Mouse (Mus musculus) limb, embryonic 10.5 days (tissue): ENCODE measurements around the gene Slc30a1. TPM values are rescaled to one million over a fixed set of nuclear protein-coding genes. Genes with fewer than 3 reads are reported as not detected.

ENCODE experiments used
- DNase-seq: peaks from one replicate; pipeline ENCODE4 v3.0.0-alpha.2; 2017; ENCODE audit warnings: low spot score
- H3K27ac ChIP-seq: fragments of 300-500 bp; sonication (generic); 2 replicates; pipeline ENCODE4 v1.5.1; 2016; ENCODE audit warnings: mild to moderate bottlenecking
- H3K27me3 ChIP-seq: fragments of 300-500 bp; sonication (generic); 2 replicates; pipeline ENCODE4 v1.6.1; 2016; ENCODE audit warnings: low read depth, mild to moderate bottlenecking; ENCODE audit not compliant: poor library complexity, severe bottlenecking
- H3K36me3 ChIP-seq: fragments of 300-500 bp; sonication (generic); 2 replicates; pipeline ENCODE4 v1.6.1; 2016; ENCODE audit warnings: mild to moderate bottlenecking, moderate library complexity
- H3K4me1 ChIP-seq: fragments of 300-500 bp; sonication (generic); 2 replicates; pipeline ENCODE4 v1.6.1; 2016
- H3K4me3 ChIP-seq: fragments of 300-500 bp; sonication (generic); 2 replicates; pipeline ENCODE4 v1.5.1; 2016; ENCODE audit warnings: mild to moderate bottlenecking, moderate library complexity
- H3K9me3 ChIP-seq: fragments of 300-500 bp; sonication (generic); replicated peaks from 2 replicates; pipeline ENCODE4 v1.6.1; 2016; ENCODE audit warnings: mild to moderate bottlenecking
- WGBS: fragments of 180-500 bp; shearing (Covaris S2); methylation state at CpG from one replicate; pipeline ENCODE4 v1.1.7; 2016; 5-methylcytosine and 5-hydroxymethylcytosine counted together
- polyA plus RNA-seq: library from polyadenylated mRNA; unstranded; fragments of >200 nt; fragmentation: Nextera tagmentation; extraction: Ambion mirVana; gene quantifications from 2 replicates; pipeline ENCODE4 v1.2.1, GENCODE M21; 2016

The Slc30a1 gene
- polyA plus RNA-seq, 1 experiment from 2014 or later: 1.5 TPM

- no peak for DNase-seq
- Histone ChIP-seq H3K27ac (no peak overlapping the region), H3K4me1 (peaks cover 38% of the 10 kb centered on the region), H3K9me3 (no peaks in the 10 kb centered on the region), H3K27me3 (peaks cover 16% of the 10 kb centered on the region), H3K4me3 (no peak overlapping the region; the same call in 1 of the 2 replicates), H3K36me3 (peaks cover 26% of the 10 kb centered on the region)
- 92% methylated on average over 15 of the region's 15 CpGs for WGBS
Observed at GRCm38 (mm10) chr1:191908906-191909305, 2.3 kb downstream of the Slc30a1 start.

DNA sequence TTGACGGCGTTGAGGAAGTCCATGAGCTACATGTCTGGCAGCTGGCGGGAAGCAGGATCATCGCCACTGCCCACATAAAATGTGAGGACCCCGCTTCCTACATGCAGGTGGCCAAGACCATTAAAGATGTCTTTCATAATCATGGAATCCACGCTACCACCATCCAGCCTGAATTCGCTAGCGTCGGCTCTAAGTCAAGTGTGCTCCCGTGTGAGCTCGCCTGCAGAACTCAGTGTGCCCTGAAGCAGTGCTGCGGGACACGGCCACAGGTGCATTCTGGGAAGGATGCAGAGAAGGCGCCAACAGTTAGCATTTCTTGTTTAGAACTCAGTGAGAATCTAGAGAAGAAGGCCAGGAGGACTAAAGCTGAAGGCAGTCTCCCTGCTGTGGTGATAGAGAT is 2.7 kb downstream of the Slc30a1 start:
- WGBS: 95% methylated on average over 14 of the region's 14 CpGs
- no peak overlapping the region for H3K4me3 ChIP-seq
- peaks cover 26% of the 10 kb centered on the region for H3K36me3 ChIP-seq
- peaks cover 14% of the 10 kb centered on the region for H3K27me3 ChIP-seq
- peaks cover 38% of the 10 kb centered on the region for H3K4me1 ChIP-seq
- H3K9me3 ChIP-seq: no peaks in the 10 kb centered on the region
- no peak overlapping the region for H3K27ac ChIP-seq
- no peak for DNase-seq

DNA sequence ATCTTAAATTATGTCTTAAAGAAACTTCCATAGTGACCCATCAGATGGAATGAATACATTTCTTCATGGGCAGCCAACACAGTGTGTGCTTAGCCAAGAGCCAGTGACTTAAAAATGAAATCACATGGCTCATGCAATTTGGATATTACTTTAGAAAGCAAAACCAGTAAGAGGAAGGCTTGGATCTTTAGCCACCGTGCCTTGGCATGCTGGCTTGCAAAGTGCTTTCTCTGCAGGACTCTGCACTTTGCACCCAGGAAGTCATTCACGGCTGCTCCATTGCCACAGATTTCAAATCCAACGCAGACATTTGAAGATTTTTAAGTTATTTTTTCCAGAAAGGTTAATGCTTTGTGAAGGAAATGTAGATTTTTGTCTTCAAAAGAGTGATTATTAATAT is 4.1 kb downstream of the Slc30a1 start:
- H3K4me1 ChIP-seq: peaks cover 34% of the 10 kb centered on the region
- no peak overlapping the region for H3K4me3 ChIP-seq
- no peaks in the 10 kb centered on the region for H3K9me3 ChIP-seq
- 89% methylated on average over 3 of the region's 3 CpGs for WGBS
- H3K27me3 ChIP-seq: peaks cover under 1% of the 10 kb centered on the region; the same call in 1 of the 2 replicates
- no peak for DNase-seq
- H3K27ac ChIP-seq: no peak overlapping the region
- peaks cover 26% of the 10 kb centered on the region for H3K36me3 ChIP-seq

DNA sequence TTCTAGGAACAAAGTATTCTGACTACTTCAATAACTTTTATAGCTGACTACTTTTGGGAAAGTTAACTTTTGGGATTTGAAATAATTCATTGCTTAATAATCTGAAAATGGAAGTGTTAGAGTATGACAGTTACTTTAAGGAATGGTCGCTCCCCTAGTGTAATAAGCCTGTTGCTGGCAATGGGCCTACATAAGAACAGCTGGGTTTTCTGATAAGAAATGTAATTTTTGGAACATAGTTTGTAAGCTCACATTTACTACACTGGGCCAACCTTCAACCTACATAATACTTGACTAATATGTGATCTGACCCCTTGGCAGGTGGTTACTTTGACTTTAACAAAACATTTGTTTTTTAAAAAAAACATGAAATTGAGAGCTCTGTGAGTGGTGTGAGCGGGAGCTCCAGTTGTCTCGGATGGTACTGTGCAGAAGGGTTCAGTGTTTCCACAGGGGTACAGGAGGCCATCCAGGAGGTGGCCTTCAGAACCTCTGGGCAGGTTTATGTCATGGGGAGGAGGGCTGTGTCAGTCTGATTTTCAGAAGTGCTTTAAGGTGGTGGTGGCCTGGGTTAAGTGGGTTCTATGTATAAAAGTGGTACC is 4.6 kb downstream of the Slc30a1 start:
- DNase-seq: no peak
- Histone ChIP-seq H3K9me3 (no peaks in the 10 kb centered on the region), H3K27ac (no peak overlapping the region), H3K4me1 (peaks cover 29% of the 10 kb centered on the region), H3K36me3 (peaks cover 26% of the 10 kb centered on the region), H3K27me3 (no peaks in the 10 kb centered on the region), H3K4me3 (no peak overlapping the region)
- 94% methylated on average over 3 of the region's 3 CpGs for WGBS

DNA sequence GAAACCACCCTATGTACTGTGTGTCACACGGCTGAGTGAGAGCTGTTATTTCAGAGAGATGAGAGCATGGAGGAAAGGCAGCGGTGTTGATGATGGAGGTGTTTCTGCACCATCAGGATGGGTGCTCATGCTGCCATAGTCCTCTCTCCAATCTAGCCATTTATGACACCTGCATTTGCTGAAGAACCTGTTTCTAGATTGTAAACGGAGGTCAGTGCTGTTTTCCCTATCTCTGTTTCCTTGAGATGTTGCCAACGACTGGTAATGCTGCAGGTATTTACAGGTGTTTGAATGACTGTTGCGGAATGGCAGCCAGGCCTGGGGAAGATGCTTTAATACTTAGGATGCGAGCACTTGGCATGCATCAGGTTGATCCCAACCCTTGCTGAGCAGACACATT is 8.1 kb downstream of the Slc30a1 start:
- H3K27me3 ChIP-seq: no peaks in the 10 kb centered on the region
- no peak overlapping the region for H3K27ac ChIP-seq
- H3K4me3 ChIP-seq: no peak overlapping the region
- peaks cover 13% of the 10 kb centered on the region for H3K36me3 ChIP-seq
- DNase-seq: no peak
- H3K9me3 ChIP-seq: no peaks in the 10 kb centered on the region
- 0 out of 2 replicates have a peak, but pooled peaks cover 4% of the 10 kb centered on the region for H3K4me1 ChIP-seq
- 82% methylated on average over 6 of the region's 6 CpGs for WGBS

DNA sequence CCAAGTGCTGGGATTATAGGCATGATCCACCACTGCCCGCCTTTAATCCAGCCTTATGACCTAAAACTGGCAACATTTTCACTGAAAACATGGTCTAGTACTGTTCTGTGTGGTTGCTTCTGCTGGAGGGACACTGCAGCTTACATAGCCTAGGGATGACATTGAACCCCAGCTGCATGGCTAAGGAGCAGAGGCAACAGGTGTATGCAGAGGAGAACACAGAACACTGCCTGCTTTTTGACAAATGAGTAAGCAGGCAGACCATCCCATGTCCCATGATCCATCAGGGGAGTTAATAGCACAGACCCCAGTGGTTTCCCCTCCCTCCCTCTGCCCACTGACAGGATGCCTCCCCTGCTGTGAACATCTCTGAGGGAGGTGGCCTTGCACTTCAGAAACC is 9.0 kb downstream of the Slc30a1 start:
- no peak overlapping the region for H3K27ac ChIP-seq
- H3K4me3 ChIP-seq: no peak overlapping the region
- no peak for DNase-seq
- H3K36me3 ChIP-seq: 0 out of 2 replicates have a peak, but pooled peaks cover 5% of the 10 kb centered on the region
- WGBS: 78% methylated on average over 1 of the region's 1 CpGs
- H3K9me3 ChIP-seq: no peaks in the 10 kb centered on the region
- H3K4me1 ChIP-seq: 0 out of 2 replicates have a peak, but pooled peaks cover 4% of the 10 kb centered on the region
- H3K27me3 ChIP-seq: no peaks in the 10 kb centered on the region

DNA sequence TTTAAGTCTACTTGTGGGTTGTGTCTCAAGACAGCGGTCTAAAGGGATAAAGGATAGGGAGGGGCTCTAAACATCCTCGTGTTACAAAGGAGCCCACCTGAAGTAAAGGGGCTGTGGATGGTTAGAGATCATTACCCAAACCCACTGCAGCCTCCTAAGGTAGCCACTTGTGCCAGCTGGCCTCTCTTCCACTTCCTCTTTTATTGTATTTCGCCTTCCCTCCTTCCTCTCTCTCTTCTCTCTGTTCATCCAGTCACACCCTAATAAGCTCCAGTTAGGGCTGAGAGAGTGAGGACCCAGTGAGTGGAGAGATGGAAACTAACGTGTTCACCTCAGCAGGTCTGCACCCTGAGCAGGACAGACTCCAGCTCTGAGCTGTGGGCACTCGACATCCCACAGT is 10.3 kb downstream of the Slc30a1 start:
- no peak for DNase-seq
- 0 out of 2 replicates have a peak, but pooled peaks cover 4% of the 10 kb centered on the region for H3K4me1 ChIP-seq
- H3K36me3 ChIP-seq: 0 out of 2 replicates have a peak, but pooled peaks cover under 1% of the 10 kb centered on the region
- WGBS: 65% methylated on average over 5 of the region's 5 CpGs
- no peak overlapping the region for H3K27ac ChIP-seq
- no peaks in the 10 kb centered on the region for H3K9me3 ChIP-seq
- no peak overlapping the region for H3K4me3 ChIP-seq
- H3K27me3 ChIP-seq: no peaks in the 10 kb centered on the region

- Histone ChIP-seq H3K36me3 (no peaks in the 10 kb centered on the region), H3K9me3 (no peaks in the 10 kb centered on the region), H3K4me3 (no peak overlapping the region), H3K4me1 (0 out of 2 replicates have a peak, but pooled peaks cover 4% of the 10 kb centered on the region), H3K27ac (no peak overlapping the region), H3K27me3 (no peaks in the 10 kb centered on the region)
- no peak for DNase-seq
- WGBS: 89% methylated on average over 2 of the region's 2 CpGs
Observed at GRCm38 (mm10) chr1:191919336-191919735, 12.8 kb downstream of the Slc30a1 start.

- no peak overlapping the region for H3K27ac ChIP-seq
- no peaks in the 10 kb centered on the region for H3K27me3 ChIP-seq
- DNase-seq: no peak
- H3K4me1 ChIP-seq: peaks cover 6% of the 10 kb centered on the region
- WGBS: 94% methylated on average over 3 of the region's 3 CpGs
- H3K9me3 ChIP-seq: no peaks in the 10 kb centered on the region
- H3K4me3 ChIP-seq: no peak overlapping the region
- H3K36me3 ChIP-seq: no peaks in the 10 kb centered on the region
Observed at GRCm38 (mm10) chr1:191921701-191922100, 15.1 kb downstream of the Slc30a1 start.

DNA sequence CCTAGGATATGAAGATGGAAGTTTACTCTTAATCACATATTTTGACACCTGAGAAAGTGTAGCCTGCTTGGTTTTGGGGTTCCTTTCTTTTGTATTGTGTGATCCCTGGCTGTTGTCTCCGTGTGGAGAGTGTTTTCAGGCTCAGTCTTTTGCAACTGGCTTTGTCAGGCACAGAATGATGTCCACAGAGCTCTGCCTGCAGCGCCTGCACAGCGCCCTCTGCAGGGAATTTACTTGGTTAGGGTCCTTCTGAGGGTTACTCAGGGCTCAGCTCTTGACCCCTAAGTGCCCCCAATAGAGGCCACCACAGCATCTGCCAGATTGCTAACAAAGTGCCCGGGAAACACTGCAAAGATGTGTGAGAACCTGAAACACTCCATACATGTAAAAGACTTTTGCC is 18.9 kb downstream of the Slc30a1 start:
- Histone ChIP-seq H3K27me3 (no peaks in the 10 kb centered on the region), H3K27ac (0 out of 2 replicates have a peak overlapping the region, but pooled peaks have one; percentile 9), H3K4me1 (peaks cover 35% of the 10 kb centered on the region), H3K4me3 (no peak overlapping the region), H3K36me3 (no peaks in the 10 kb centered on the region), H3K9me3 (no peaks in the 10 kb centered on the region)
- no peak for DNase-seq
- WGBS: 44% methylated on average over 4 of the region's 4 CpGs

DNA sequence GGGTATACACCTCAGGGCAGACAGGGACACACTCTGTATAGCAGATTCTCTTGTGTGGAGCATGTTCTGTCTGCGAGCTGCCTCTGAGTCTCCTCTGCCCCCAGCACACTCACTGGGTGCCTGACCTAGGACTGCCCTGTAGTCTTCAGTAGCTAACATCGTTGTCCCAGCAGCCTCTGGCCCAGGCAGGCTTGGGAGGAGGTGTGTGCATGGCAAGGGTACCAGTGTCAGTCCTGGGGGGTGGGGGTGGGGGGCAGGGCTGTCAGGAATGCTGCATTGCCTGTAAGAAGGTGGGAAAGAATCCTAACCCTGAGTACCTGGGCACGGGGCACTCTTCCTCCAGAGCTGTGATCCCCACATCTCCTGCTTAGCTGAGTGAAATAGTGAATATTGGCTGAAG is 20.1 kb downstream of the Slc30a1 start:
- no peak overlapping the region for H3K4me3 ChIP-seq
- peaks cover 35% of the 10 kb centered on the region for H3K4me1 ChIP-seq
- no peaks in the 10 kb centered on the region for H3K9me3 ChIP-seq
- WGBS: 78% methylated on average over 3 of the region's 3 CpGs
- H3K27ac ChIP-seq: peak overlapping the region; percentile 4; the same call in 1 of the 2 replicates
- no peak for DNase-seq
- no peaks in the 10 kb centered on the region for H3K27me3 ChIP-seq
- no peaks in the 10 kb centered on the region for H3K36me3 ChIP-seq

- H3K9me3 ChIP-seq: no peaks in the 10 kb centered on the region
- H3K27ac ChIP-seq: no peak overlapping the region; the same call in 1 of the 2 replicates
- H3K4me1 ChIP-seq: peaks cover 35% of the 10 kb centered on the region
- DNase-seq: no peak
- H3K27me3 ChIP-seq: peaks cover 9% of the 10 kb centered on the region; the same call in 1 of the 2 replicates
- no peak overlapping the region for H3K4me3 ChIP-seq
- WGBS: 81% methylated on average over 7 of the region's 7 CpGs
- no peaks in the 10 kb centered on the region for H3K36me3 ChIP-seq
Observed at GRCm38 (mm10) chr1:191928345-191928744, 21.8 kb downstream of the Slc30a1 start.

- peaks cover 35% of the 10 kb centered on the region for H3K4me1 ChIP-seq
Observed at GRCm38 (mm10) chr1:191929065-191929464, 22.5 kb downstream of the Slc30a1 start.

More at GRCm38 (mm10) chr1:191929065-191929464, 22.5 kb downstream of the Slc30a1 start:
- H3K4me3 ChIP-seq: no peak overlapping the region
- no peaks in the 10 kb centered on the region for H3K36me3 ChIP-seq
- DNase-seq: no peak
- 66% methylated on average over 8 of the region's 8 CpGs for WGBS
- H3K9me3 ChIP-seq: no peaks in the 10 kb centered on the region
- H3K27me3 ChIP-seq: peaks cover 10% of the 10 kb centered on the region; the same call in 1 of the 2 replicates
- peak overlapping the region; percentile 42; the same call in 1 of the 2 replicates for H3K27ac ChIP-seq
